Mouse (Mus musculus) megakaryocyte, embryonic 14.5 days (primary cell): ENCODE data around the gene Vhl.

ENCODE experiments used
- FLI1 ChIP-seq: IDR thresholded peaks from 2 replicates; pipeline ENCODE4 v1.6.1; 2012; ENCODE audit warnings: low read length, inconsistent platforms, mixed read lengths
- GATA1 ChIP-seq: IDR thresholded peaks from 3 replicates; pipeline ENCODE4 v1.6.1; 2012; ENCODE audit warnings: mixed read lengths, low read length, inconsistent platforms, borderline replicate concordance

GRCm38 (mm10) chr6:113602821-113603220 lies 20.9 kb upstream of the Vhl start:
- TF ChIP-seq FLI1 = no peak
- TF ChIP-seq GATA1 = no peak
